Mouse (Mus musculus) CD4-positive, CD25-positive, alpha-beta regulatory T cell, adult 4 months (primary cell): ENCODE results near the gene Zfp715. TPM values are rescaled to one million over a fixed set of nuclear protein-coding genes. Genes with fewer than 3 reads are reported as not detected.
"Not testable (repeated sequence)": the region's sequence is repeated elsewhere in the genome, so short reads cannot be mapped to it uniquely, and the experiment has no call there.

Experiments used
- ATAC-seq: one replicate; pipeline ENCODE4 v1.8.0; 2017
- polyA plus RNA-seq, 2 experiments: library from polyadenylated mRNA; unstranded; fragments of 100-300 nt; shearing (Covaris generic); gene quantifications; one replicate each; pipeline ENCODE4 v1.2.1; 2017

Zfp715 gene
- polyA plus RNA-seq, result 10 to 100 TPM; 15.3 to 18.5 TPM

- ATAC-seq, result peak; percentile 91
Measured at GRCm38 (mm10) chr7:43313013-43313428, at the start of gene Zfp715. Gene Zfp715 (minus strand): TSS chr7:43313294.

GRCm38 (mm10) chr7:43362021-43362420, 48.9 kb upstream of the Zfp715 start:
- no peak for ATAC-seq

- no peak for ATAC-seq
Measured at GRCm38 (mm10) chr7:43361442-43361841, 48.3 kb upstream of the Zfp715 start.

GRCm38 (mm10) chr7:43358556-43358955, 45.5 kb upstream of the Zfp715 start:
- no peak for ATAC-seq

GRCm38 (mm10) chr7:43354893-43355835, 42.1 kb upstream of the Zfp715 start:
- ATAC-seq, result no peak

- ATAC-seq, result no peak
Measured at GRCm38 (mm10) chr7:43353758-43354157, 40.7 kb upstream of the Zfp715 start.

- ATAC-seq, result no peak
Measured at GRCm38 (mm10) chr7:43353118-43353517, 40.0 kb upstream of the Zfp715 start.

- ATAC-seq, result no peak
Measured at GRCm38 (mm10) chr7:43351154-43351553, 38.1 kb upstream of the Zfp715 start, which contains the start of gene Siglecf. Gene Siglecf (plus strand): TSS chr7:43351341.

- not testable (repeated sequence) for ATAC-seq
Measured at GRCm38 (mm10) chr7:43349623-43350022, 36.5 kb upstream of the Zfp715 start.

- ATAC-seq, result no peak
Measured at GRCm38 (mm10) chr7:43346571-43346970, 33.5 kb upstream of the Zfp715 start.

- ATAC-seq, result no peak
Measured at GRCm38 (mm10) chr7:43346148-43346547, 33.1 kb upstream of the Zfp715 start.

- ATAC-seq, result no peak
Measured at GRCm38 (mm10) chr7:43344491-43344890, 31.4 kb upstream of the Zfp715 start.

- no peak for ATAC-seq
Measured at GRCm38 (mm10) chr7:43344020-43344419, 30.9 kb upstream of the Zfp715 start.

GRCm38 (mm10) chr7:43343191-43343590, 30.1 kb upstream of the Zfp715 start:
- ATAC-seq, result no peak

- ATAC-seq, result no peak
Measured at GRCm38 (mm10) chr7:43340771-43341170, 27.7 kb upstream of the Zfp715 start.

GRCm38 (mm10) chr7:43333899-43334298, 20.8 kb upstream of the Zfp715 start:
- ATAC-seq, result no peak

GRCm38 (mm10) chr7:43333203-43333602, 20.1 kb upstream of the Zfp715 start:
- no peak for ATAC-seq

- no peak for ATAC-seq
Measured at GRCm38 (mm10) chr7:43328101-43328500, 15.0 kb upstream of the Zfp715 start.

- ATAC-seq, result no peak
Measured at GRCm38 (mm10) chr7:43326223-43326780, 13.2 kb upstream of the Zfp715 start.

- ATAC-seq, result peak; percentile 25
Measured at GRCm38 (mm10) chr7:43312386-43313012, 595 bp downstream of the Zfp715 start.

- ATAC-seq, result no peak
Measured at GRCm38 (mm10) chr7:43311632-43312031, 1.5 kb downstream of the Zfp715 start.

- ATAC-seq, result no peak
Measured at GRCm38 (mm10) chr7:43309069-43309468, 4.0 kb downstream of the Zfp715 start.

GRCm38 (mm10) chr7:43305235-43305634, 7.9 kb downstream of the Zfp715 start:
- no peak for ATAC-seq
